Mouse (Mus musculus): ENCODE measurements around the gene Gdpgp1.

DNA sequence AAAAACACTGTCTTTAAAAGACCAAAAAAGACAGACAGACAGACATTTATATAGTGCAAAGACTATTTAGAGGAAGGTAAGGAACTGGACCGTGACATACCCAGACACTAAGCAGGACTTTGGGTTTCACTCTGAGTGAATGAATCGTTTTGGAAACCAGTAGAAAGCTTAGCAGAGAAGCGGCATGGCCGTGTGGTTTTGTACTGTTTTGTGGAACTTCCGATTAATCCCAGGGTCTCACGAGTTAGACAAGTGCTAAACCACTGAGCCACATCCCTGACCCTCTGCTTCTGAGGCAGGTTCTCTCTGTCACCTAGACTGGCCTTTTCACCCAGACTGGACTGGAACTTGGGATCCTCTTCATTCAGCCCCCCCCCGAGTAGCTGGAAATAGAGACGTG, 18.2 kb upstream of the Gdpgp1 start:
- TF ChIP-seq CTCF (IDR thresholded peaks at IDR 0.05; ENCODE audit: low read depth) (no peak), EP300 (IDR thresholded peaks at IDR 0.05; ENCODE audit: low read depth) (no peak)

All from heart, postnatal 0 days (tissue).